Mouse (Mus musculus): ENCODE measurements around the gene 1700010B08Rik. TPM values are rescaled to one million over a fixed set of nuclear protein-coding genes. Genes with fewer than 3 reads are reported as not detected.
"Not testable (repeated sequence)": the region's sequence is repeated elsewhere in the genome, so short reads cannot be mapped to it uniquely, and the experiment has no call there.

1700010B08Rik gene
- polyA plus RNA-seq, 2 experiments: not detected

- Histone ChIP-seq H3K27me3 (ENCODE audit: control insufficient read depth, insufficient read depth, low read length) (no peaks in the 10 kb centered on the region), H3K4me2 (replicated peaks; ENCODE audit: low read depth, low read length, severe bottlenecking) (no peak overlapping the region), H3K36me3 (ENCODE audit: control insufficient read depth, insufficient read depth, low read length) (peaks cover 45% of the 10 kb centered on the region), H3K27ac (replicated peaks; ENCODE audit: low read depth, low read length) (no peak overlapping the region), H3K9me3 (ENCODE audit: control insufficient read depth, low read length) (no peaks in the 10 kb centered on the region), H3K4me3 (replicated peaks; ENCODE audit: low read length) (no peak overlapping the region), H3K9ac (ENCODE audit: low read depth, low read length, severe bottlenecking) (no peak overlapping the region), H3K4me1 (ENCODE audit: control insufficient read depth, insufficient read depth, low read length) (peaks cover 30% of the 10 kb centered on the region)
- WGBS: 67% methylated on average over 15 of the region's 15 CpGs
- DNase-seq (ENCODE audit: low spot score) (no peak), ATAC-seq (ENCODE audit: low FRiP score, low read depth) (peak; percentile 42; the same call in 1 of the 2 replicates)
- no peak for TF ChIP-seq POLR2A (IDR thresholded peaks at IDR 0.05; ENCODE audit: borderline replicate concordance, extremely low read depth, insufficient read depth, insufficient read length)
Observed at GRCm38 (mm10) chr2:173705827-173706551, 13.2 kb upstream of the 1700010B08Rik start.

GRCm38 (mm10) chr2:173707626-173708025 is 11.6 kb upstream of the 1700010B08Rik start:
- H3K9ac ChIP-seq (ENCODE audit: low read depth, low read length, severe bottlenecking); DNase-seq (ENCODE audit: low spot score); ATAC-seq (ENCODE audit: low FRiP score, low read depth); H3K27me3 ChIP-seq (ENCODE audit: control insufficient read depth, insufficient read depth, low read length); H3K9me3 ChIP-seq (ENCODE audit: control insufficient read depth, low read length); H3K4me3 ChIP-seq (replicated peaks; ENCODE audit: low read length); H3K27ac ChIP-seq (replicated peaks; ENCODE audit: low read depth, low read length); H3K4me2 ChIP-seq (replicated peaks; ENCODE audit: low read depth, low read length, severe bottlenecking): not testable (repeated sequence)
- H3K4me1 ChIP-seq (ENCODE audit: control insufficient read depth, insufficient read depth, low read length): peaks cover 20% of the 10 kb centered on the region
- peaks cover 32% of the 10 kb centered on the region for H3K36me3 ChIP-seq (ENCODE audit: control insufficient read depth, insufficient read depth, low read length)

- Histone ChIP-seq H3K9me3 (ENCODE audit: control insufficient read depth, low read length) (no peaks in the 10 kb centered on the region), H3K27me3 (ENCODE audit: control insufficient read depth, insufficient read depth, low read length) (no peaks in the 10 kb centered on the region), H3K4me1 (ENCODE audit: control insufficient read depth, insufficient read depth, low read length) (peaks cover 17% of the 10 kb centered on the region), H3K4me2 (replicated peaks; ENCODE audit: low read depth, low read length, severe bottlenecking) (no peak overlapping the region), H3K36me3 (ENCODE audit: control insufficient read depth, insufficient read depth, low read length) (peaks cover 11% of the 10 kb centered on the region), H3K9ac (ENCODE audit: low read depth, low read length, severe bottlenecking) (no peak overlapping the region), H3K27ac (replicated peaks; ENCODE audit: low read depth, low read length) (no peak overlapping the region), H3K4me3 (replicated peaks; ENCODE audit: low read length) (no peak overlapping the region)
- WGBS: 35% methylated on average over 6 of the region's 6 CpGs
- ATAC-seq (ENCODE audit: low FRiP score, low read depth) (no peak), DNase-seq (ENCODE audit: low spot score) (no peak)
- TF ChIP-seq POLR2A (IDR thresholded peaks at IDR 0.05; ENCODE audit: borderline replicate concordance, extremely low read depth, insufficient read depth, insufficient read length): no peak
Observed at GRCm38 (mm10) chr2:173710193-173710592, 9.0 kb upstream of the 1700010B08Rik start.

- no peak for TF ChIP-seq POLR2A (IDR thresholded peaks at IDR 0.05; ENCODE audit: borderline replicate concordance, extremely low read depth, insufficient read depth, insufficient read length)
- no peak overlapping the region for H3K27ac ChIP-seq (replicated peaks; ENCODE audit: low read depth, low read length)
- WGBS: 37% methylated on average over 10 of the region's 10 CpGs
- ATAC-seq (ENCODE audit: low FRiP score, low read depth) (no peak), DNase-seq (ENCODE audit: low spot score) (no peak)
- H3K9me3 ChIP-seq (ENCODE audit: control insufficient read depth, low read length): no peaks in the 10 kb centered on the region; the same call in 1 of the 2 replicates
- H3K4me3 ChIP-seq (replicated peaks; ENCODE audit: low read length): no peak overlapping the region
- peaks cover 5% of the 10 kb centered on the region; the same call in 1 of the 2 replicates for H3K36me3 ChIP-seq (ENCODE audit: control insufficient read depth, insufficient read depth, low read length)
- no peaks in the 10 kb centered on the region for H3K27me3 ChIP-seq (ENCODE audit: control insufficient read depth, insufficient read depth, low read length)
- H3K9ac ChIP-seq (ENCODE audit: low read depth, low read length, severe bottlenecking): no peak overlapping the region
- H3K4me2 ChIP-seq (replicated peaks; ENCODE audit: low read depth, low read length, severe bottlenecking): no peak overlapping the region
- H3K4me1 ChIP-seq (ENCODE audit: control insufficient read depth, insufficient read depth, low read length): peaks cover 17% of the 10 kb centered on the region
Observed at GRCm38 (mm10) chr2:173712656-173713055, 6.6 kb upstream of the 1700010B08Rik start.

- Histone ChIP-seq H3K4me1 (ENCODE audit: control insufficient read depth, insufficient read depth, low read length) (peaks cover 17% of the 10 kb centered on the region), H3K27ac (replicated peaks; ENCODE audit: low read depth, low read length) (no peak overlapping the region), H3K4me2 (replicated peaks; ENCODE audit: low read depth, low read length, severe bottlenecking) (no peak overlapping the region), H3K4me3 (replicated peaks; ENCODE audit: low read length) (no peak overlapping the region), H3K36me3 (ENCODE audit: control insufficient read depth, insufficient read depth, low read length) (peaks cover 1% of the 10 kb centered on the region; the same call in 1 of the 2 replicates), H3K9ac (ENCODE audit: low read depth, low read length, severe bottlenecking) (no peak overlapping the region), H3K9me3 (ENCODE audit: control insufficient read depth, low read length) (no peaks in the 10 kb centered on the region; the same call in 1 of the 2 replicates), H3K27me3 (ENCODE audit: control insufficient read depth, insufficient read depth, low read length) (no peaks in the 10 kb centered on the region)
- TF ChIP-seq POLR2A (IDR thresholded peaks at IDR 0.05; ENCODE audit: borderline replicate concordance, extremely low read depth, insufficient read depth, insufficient read length): no peak
- 72% methylated on average over 4 of the region's 4 CpGs for WGBS
- DNase-seq (ENCODE audit: low spot score): no peak
- no peak for ATAC-seq (ENCODE audit: low FRiP score, low read depth)
Observed at GRCm38 (mm10) chr2:173713241-173713640, 6.0 kb upstream of the 1700010B08Rik start.

Data from limb, embryonic 14.5 days (tissue).